Mouse (Mus musculus) lung, postnatal 0 days (tissue): ENCODE results near the gene Ms4a18. TPM values are rescaled to one million over a fixed set of nuclear protein-coding genes. Genes with fewer than 3 reads are reported as not detected.

ENCODE experiments used
- ATAC-seq: fragments of 200-750 bp; cut with Nextera tagmentation; 2 replicates; pipeline ENCODE4 v1.8.0; 2017; ENCODE audit warnings: moderate library complexity
- DNase-seq: peaks from one replicate; pipeline ENCODE4 v3.0.0-alpha.2; 2016; ENCODE audit warnings: low spot score
- H3K27ac ChIP-seq: fragments of 300-500 bp; sonication (generic); 2 replicates; pipeline ENCODE4 v1.5.1; 2014; ENCODE audit warnings: antibody characterized with exemption, mild to moderate bottlenecking, low read length, mixed read lengths
- H3K27me3 ChIP-seq: fragments of 300-500 bp; sonication (generic); replicated peaks from 2 replicates; pipeline ENCODE4 v1.6.1; 2014; ENCODE audit warnings: low read length, mixed read lengths; ENCODE audit not compliant: insufficient read depth
- H3K36me3 ChIP-seq: fragments of 300-500 bp; sonication (generic); 2 replicates; pipeline ENCODE4 v1.6.1; 2014; ENCODE audit warnings: low read length, mixed read lengths; ENCODE audit not compliant: insufficient read depth
- H3K4me1 ChIP-seq: fragments of 300-500 bp; sonication (generic); 2 replicates; pipeline ENCODE4 v1.6.1; 2014; ENCODE audit warnings: antibody characterized with exemption, low read depth, low read length, mixed read lengths; ENCODE audit not compliant: insufficient read depth
- H3K4me2 ChIP-seq: fragments of 300-500 bp; sonication (generic); replicated peaks from 2 replicates; pipeline ENCODE4 v1.6.1; 2014; ENCODE audit warnings: low read depth, mild to moderate bottlenecking, low read length, moderate library complexity, mixed read lengths
- H3K4me3 ChIP-seq: fragments of 300-500 bp; sonication (generic); 2 replicates; pipeline ENCODE4 v1.5.1; 2014; ENCODE audit warnings: low read depth, low read length
- H3K9ac ChIP-seq: fragments of 300-500 bp; sonication (generic); replicated peaks from 2 replicates; pipeline ENCODE4 v1.6.1; 2014; ENCODE audit warnings: low read depth, mild to moderate bottlenecking
- H3K9me3 ChIP-seq: fragments of 300-500 bp; sonication (generic); 2 replicates; pipeline ENCODE4 v1.6.1; 2016; ENCODE audit warnings: low read length, mixed read lengths
- CTCF ChIP-seq: IDR thresholded peaks from 2 replicates; pipeline ENCODE4 v1.5.1; 2016; ENCODE audit warnings: antibody characterized with exemption, mild to moderate bottlenecking
- EP300 ChIP-seq: IDR thresholded peaks from 2 replicates; pipeline ENCODE4 v1.6.1; 2016; ENCODE audit warnings: antibody characterized with exemption, mild to moderate bottlenecking, control low read depth
- WGBS: fragments of 180-500 bp; shearing (Covaris S2); extraction: QIAGEN DNeasy Blood & Tissue Kit; methylation state at CpG from one replicate; pipeline ENCODE4 v1.1.7; 2014; 5-methylcytosine and 5-hydroxymethylcytosine counted together
- polyA plus RNA-seq: library from polyadenylated mRNA; unstranded; fragments of >200 nt; fragmentation: Nextera tagmentation; extraction: Ambion mirVana; gene quantifications from 2 replicates; pipeline ENCODE4 v1.2.1, GENCODE M21; 2015

Gene Ms4a18
- polyA plus RNA-seq, 1 experiment from 2014 or later, result not detected

- no peak overlapping the region for H3K4me2 ChIP-seq
- TF ChIP-seq CTCF (no peak), EP300 (no peak)
- H3K9ac ChIP-seq, result no peak overlapping the region
- H3K4me3 ChIP-seq, result no peak overlapping the region
- DNase-seq (no peak), ATAC-seq (no peak)
- WGBS, result 47% methylated on average over 2 of the region's 2 CpGs
- H3K9me3 ChIP-seq, result no peaks in the 10 kb centered on the region
- H3K4me1 ChIP-seq, result no peaks in the 10 kb centered on the region
- H3K27me3 ChIP-seq, result no peaks in the 10 kb centered on the region
- no peaks in the 10 kb centered on the region for H3K36me3 ChIP-seq
- no peak overlapping the region for H3K27ac ChIP-seq
Measured at GRCm38 (mm10) chr19:11050286-11050685, 32.5 kb upstream of the Ms4a18 start.

DNA sequence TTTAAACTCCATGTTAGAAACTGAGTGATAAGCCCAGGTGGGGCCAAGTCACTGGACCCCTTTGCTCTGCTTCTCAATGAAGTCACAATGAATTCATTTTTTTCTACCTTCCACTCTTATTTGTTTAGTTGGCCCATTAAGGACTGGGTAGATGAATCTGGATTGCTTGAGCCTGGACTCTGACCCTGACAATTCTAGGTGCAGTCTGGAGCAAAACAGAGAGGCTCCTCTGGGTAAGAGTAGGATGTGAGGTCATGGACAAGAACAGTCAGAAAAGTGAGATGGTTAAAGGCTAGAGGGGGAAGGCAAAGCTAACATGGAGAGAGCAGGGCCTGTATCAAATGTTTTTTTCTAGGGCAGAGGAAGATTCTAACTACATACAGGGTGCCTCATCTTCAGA lies 31.6 kb upstream of the Ms4a18 start:
- H3K9ac ChIP-seq, result no peak overlapping the region
- no peaks in the 10 kb centered on the region for H3K27me3 ChIP-seq
- H3K4me2 ChIP-seq, result no peak overlapping the region
- H3K9me3 ChIP-seq, result no peaks in the 10 kb centered on the region
- no peaks in the 10 kb centered on the region for H3K4me1 ChIP-seq
- H3K4me3 ChIP-seq, result no peak overlapping the region
- H3K27ac ChIP-seq, result no peak overlapping the region
- no peaks in the 10 kb centered on the region for H3K36me3 ChIP-seq
- no peak for ATAC-seq
- TF ChIP-seq EP300, result no peak
- TF ChIP-seq CTCF, result no peak
- DNase-seq, result peak; percentile 2

DNA sequence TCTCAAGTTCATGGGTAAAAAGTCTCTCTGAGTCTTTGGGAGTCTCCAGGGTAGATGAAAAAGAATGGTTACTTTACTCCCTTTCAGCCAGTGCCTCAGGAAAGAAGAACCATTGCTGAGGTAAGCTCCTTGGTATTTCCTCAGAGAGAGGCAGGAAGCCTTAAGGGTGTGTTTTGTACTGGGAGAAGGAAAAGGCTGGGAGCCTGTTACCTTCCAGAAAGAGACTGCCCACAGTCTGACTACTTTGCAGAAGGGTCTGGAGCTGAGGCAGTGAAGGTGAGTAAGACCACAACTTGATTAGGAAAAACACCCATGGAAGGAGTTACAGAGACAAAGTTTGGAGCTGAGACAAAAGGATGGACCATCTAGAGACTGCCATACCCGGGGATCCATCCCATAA lies 30.7 kb upstream of the Ms4a18 start:
- Histone ChIP-seq H3K4me2 (no peak overlapping the region), H3K4me1 (no peaks in the 10 kb centered on the region), H3K27me3 (no peaks in the 10 kb centered on the region), H3K9ac (no peak overlapping the region), H3K9me3 (no peaks in the 10 kb centered on the region), H3K36me3 (no peaks in the 10 kb centered on the region), H3K4me3 (no peak overlapping the region), H3K27ac (no peak overlapping the region)
- TF ChIP-seq EP300 (no peak), CTCF (no peak)
- ATAC-seq (no peak), DNase-seq (peak; percentile 4)
- WGBS, result 60% methylated on average over 1 of the region's 1 CpGs

GRCm38 (mm10) chr19:11048009-11048408 lies 30.2 kb upstream of the Ms4a18 start:
- Histone ChIP-seq H3K9me3 (no peaks in the 10 kb centered on the region), H3K27ac (no peak overlapping the region), H3K36me3 (no peaks in the 10 kb centered on the region), H3K4me1 (no peaks in the 10 kb centered on the region), H3K4me3 (no peak overlapping the region), H3K9ac (no peak overlapping the region), H3K4me2 (no peak overlapping the region), H3K27me3 (no peaks in the 10 kb centered on the region)
- WGBS, result 72% methylated on average over 6 of the region's 6 CpGs
- TF ChIP-seq CTCF (no peak), EP300 (no peak)
- ATAC-seq, result no peak
- no peak for DNase-seq

DNA sequence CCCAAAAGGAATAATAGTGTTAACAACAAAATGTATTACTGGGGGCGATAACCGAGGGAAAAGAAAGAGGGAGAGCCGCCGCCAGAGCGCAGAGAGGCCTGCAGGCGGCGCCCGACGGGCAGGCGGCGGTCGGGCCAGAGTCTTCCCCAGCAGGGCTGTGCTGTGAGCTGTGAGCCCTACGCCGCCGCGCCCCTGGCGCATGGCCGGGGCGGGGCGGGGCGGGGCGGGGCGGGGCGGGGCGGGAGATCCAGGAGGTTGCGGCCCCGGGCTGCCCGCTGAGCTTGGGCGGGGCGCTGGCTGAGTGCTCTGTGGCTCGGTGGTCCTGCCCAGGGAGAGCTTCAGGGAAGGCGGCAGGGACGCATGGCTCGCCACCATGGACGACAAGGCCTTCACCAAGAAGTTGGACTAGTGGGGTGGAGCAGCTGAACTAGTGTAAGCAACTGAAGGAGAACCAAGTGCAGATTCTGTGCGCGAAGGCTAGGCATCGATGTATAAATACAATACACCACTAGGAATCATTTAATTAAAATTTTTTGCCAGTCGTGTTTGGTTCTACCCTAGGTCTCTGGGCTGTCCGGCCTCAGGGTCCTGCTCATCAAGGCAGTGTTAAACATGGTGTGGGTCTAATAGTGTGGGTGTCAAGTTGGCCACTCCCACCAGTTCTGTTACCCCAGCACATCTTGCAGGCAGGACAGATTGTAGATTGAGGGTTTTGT lies 27.3 kb upstream of the Ms4a18 start:
- peak; percentile 97 for DNase-seq
- Histone ChIP-seq H3K27me3 (no peaks in the 10 kb centered on the region), H3K9me3 (no peaks in the 10 kb centered on the region), H3K9ac (no peak overlapping the region), H3K36me3 (no peaks in the 10 kb centered on the region), H3K27ac (no peak overlapping the region), H3K4me2 (peak overlapping the region; percentile 55), H3K4me3 (peak overlapping the region; percentile 19), H3K4me1 (no peaks in the 10 kb centered on the region)
- 7% methylated on average over 31 of the region's 40 CpGs for WGBS
- peak; percentile 100 for ATAC-seq
- TF ChIP-seq EP300 (no peak), CTCF (peak; percentile 77)

GRCm38 (mm10) chr19:11044671-11044995 lies 26.8 kb upstream of the Ms4a18 start:
- no peaks in the 10 kb centered on the region for H3K36me3 ChIP-seq
- H3K9ac ChIP-seq, result no peak overlapping the region
- ATAC-seq (peak; percentile 56), DNase-seq (no peak)
- H3K4me2 ChIP-seq, result peak overlapping the region; percentile 55
- no peak overlapping the region for H3K27ac ChIP-seq
- peak overlapping the region; percentile 19 for H3K4me3 ChIP-seq
- no peaks in the 10 kb centered on the region for H3K9me3 ChIP-seq
- no peak for TF ChIP-seq EP300
- no peak for TF ChIP-seq CTCF
- H3K4me1 ChIP-seq, result no peaks in the 10 kb centered on the region
- 5% methylated on average over 5 of the region's 5 CpGs for WGBS
- H3K27me3 ChIP-seq, result no peaks in the 10 kb centered on the region

- Histone ChIP-seq H3K27ac (no peak overlapping the region), H3K4me1 (no peaks in the 10 kb centered on the region), H3K36me3 (no peaks in the 10 kb centered on the region), H3K4me2 (no peak overlapping the region), H3K4me3 (no peak overlapping the region), H3K9me3 (no peaks in the 10 kb centered on the region), H3K9ac (no peak overlapping the region), H3K27me3 (no peaks in the 10 kb centered on the region)
- ATAC-seq, result no peak
- no peak for TF ChIP-seq CTCF
- no peak for DNase-seq
Measured at GRCm38 (mm10) chr19:11037570-11037969, 19.7 kb upstream of the Ms4a18 start.
